Mouse (Mus musculus): ENCODE results near the gene Xpr1.

Gene Xpr1

GRCm38 (mm10) chr1:155416701-155417677, at the start of gene Xpr1:
TSS of gene Xpr1 (minus strand) at chr1:155417415.
- DNase-seq (ENCODE audit: low read depth, low spot score), result peak; percentile 92

GRCm38 (mm10) chr1:155463442-155463841, 46.2 kb upstream of the Xpr1 start:
- no peak for DNase-seq (ENCODE audit: low read depth, low spot score)

GRCm38 (mm10) chr1:155462582-155462981, 45.4 kb upstream of the Xpr1 start:
- DNase-seq (ENCODE audit: low read depth, low spot score), result no peak

- no peak for DNase-seq (ENCODE audit: low read depth, low spot score)
Observed at GRCm38 (mm10) chr1:155457532-155457931, 40.3 kb upstream of the Xpr1 start.

GRCm38 (mm10) chr1:155453180-155453579, 36.0 kb upstream of the Xpr1 start:
- DNase-seq (ENCODE audit: low read depth, low spot score), result no peak

GRCm38 (mm10) chr1:155448932-155449331, 31.7 kb upstream of the Xpr1 start:
- no peak for DNase-seq (ENCODE audit: low read depth, low spot score)

GRCm38 (mm10) chr1:155447277-155447676, 30.1 kb upstream of the Xpr1 start:
- no peak for DNase-seq (ENCODE audit: low read depth, low spot score)

- no peak for DNase-seq (ENCODE audit: low read depth, low spot score)
Observed at GRCm38 (mm10) chr1:155443115-155443514, 25.9 kb upstream of the Xpr1 start.

- DNase-seq (ENCODE audit: low read depth, low spot score), result no peak
Observed at GRCm38 (mm10) chr1:155442521-155443001, 25.3 kb upstream of the Xpr1 start.

GRCm38 (mm10) chr1:155439551-155439950, 22.3 kb upstream of the Xpr1 start:
- DNase-seq (ENCODE audit: low read depth, low spot score), result no peak

GRCm38 (mm10) chr1:155438525-155438924, 21.3 kb upstream of the Xpr1 start:
- peak; percentile 70 for DNase-seq (ENCODE audit: low read depth, low spot score)

- DNase-seq (ENCODE audit: low read depth, low spot score), result no peak
Observed at GRCm38 (mm10) chr1:155429304-155429703, 12.1 kb upstream of the Xpr1 start.

- no peak for DNase-seq (ENCODE audit: low read depth, low spot score)
Observed at GRCm38 (mm10) chr1:155427126-155427865, 10.1 kb upstream of the Xpr1 start.

GRCm38 (mm10) chr1:155425743-155426315, 8.6 kb upstream of the Xpr1 start:
- DNase-seq (ENCODE audit: low read depth, low spot score), result no peak

- no peak for DNase-seq (ENCODE audit: low read depth, low spot score)
Observed at GRCm38 (mm10) chr1:155425285-155425684, 8.1 kb upstream of the Xpr1 start.

- no peak for DNase-seq (ENCODE audit: low read depth, low spot score)
Observed at GRCm38 (mm10) chr1:155423801-155424200, 6.6 kb upstream of the Xpr1 start.

GRCm38 (mm10) chr1:155422022-155422421, 4.8 kb upstream of the Xpr1 start:
- no peak for DNase-seq (ENCODE audit: low read depth, low spot score)

GRCm38 (mm10) chr1:155416147-155416700, 991 bp downstream of the Xpr1 start:
- DNase-seq (ENCODE audit: low read depth, low spot score), result no peak

GRCm38 (mm10) chr1:155415421-155415820, 1.8 kb downstream of the Xpr1 start:
- peak; percentile 53 for DNase-seq (ENCODE audit: low read depth, low spot score)

GRCm38 (mm10) chr1:155412705-155413104, 4.5 kb downstream of the Xpr1 start:
- DNase-seq (ENCODE audit: low read depth, low spot score), result no peak

GRCm38 (mm10) chr1:155408577-155408966, 8.6 kb downstream of the Xpr1 start:
- DNase-seq (ENCODE audit: low read depth, low spot score), result no peak

Measured in forelimb bud, embryonic 11.5 days (tissue).